Mouse (Mus musculus) forebrain, embryonic 13.5 days (tissue): ENCODE data around the gene Rbm33. TPM values are rescaled to one million over a fixed set of nuclear protein-coding genes. Genes with fewer than 3 reads are reported as not detected.
A peak's percentile ranks its signal among the peaks of the same experiment; 100 is the strongest.

ENCODE experiments used
- ATAC-seq: fragments of 200-750 bp; cut with Nextera tagmentation; 2 replicates; pipeline ENCODE4 v1.8.0; 2017
- H3K27ac ChIP-seq: fragments of 300-500 bp; sonication (generic); 2 replicates; pipeline ENCODE4 v1.5.1; 2015; ENCODE audit warnings: inconsistent platforms, mild to moderate bottlenecking, moderate library complexity
- H3K27me3 ChIP-seq: fragments of 300-500 bp; sonication (generic); 2 replicates; pipeline ENCODE4 v1.6.1; 2015; ENCODE audit warnings: mild to moderate bottlenecking, inconsistent platforms
- H3K36me3 ChIP-seq: fragments of 300-500 bp; sonication (generic); 2 replicates; pipeline ENCODE4 v1.6.1; 2015; ENCODE audit warnings: mild to moderate bottlenecking, inconsistent platforms; ENCODE audit not compliant: poor library complexity, severe bottlenecking
- H3K4me1 ChIP-seq: fragments of 300-500 bp; sonication (generic); 2 replicates; pipeline ENCODE4 v1.6.1; 2015; ENCODE audit warnings: inconsistent platforms
- H3K4me2 ChIP-seq: fragments of 300-500 bp; sonication (generic); 2 replicates; pipeline ENCODE4 v1.6.1; 2015; ENCODE audit warnings: inconsistent platforms, mild to moderate bottlenecking, moderate library complexity
- H3K4me3 ChIP-seq: fragments of 300-500 bp; sonication (generic); 2 replicates; pipeline ENCODE4 v1.5.1; 2015; ENCODE audit warnings: mild to moderate bottlenecking, inconsistent platforms
- H3K9ac ChIP-seq: fragments of 300-500 bp; sonication (generic); 2 replicates; pipeline ENCODE4 v1.6.1; 2015; ENCODE audit warnings: mild to moderate bottlenecking, inconsistent platforms
- H3K9me3 ChIP-seq: fragments of 300-500 bp; sonication (generic); replicated peaks from 2 replicates; pipeline ENCODE4 v1.6.1; 2016; ENCODE audit warnings: inconsistent platforms
- WGBS: fragments of 180-500 bp; shearing (Covaris S2); methylation state at CpG from one replicate; pipeline ENCODE4 v1.1.7; 2015; 5-methylcytosine and 5-hydroxymethylcytosine counted together
- polyA plus RNA-seq: library from polyadenylated mRNA; unstranded; fragments of >200 nt; fragmentation: Nextera tagmentation; extraction: Ambion mirVana; gene quantifications from 2 replicates; pipeline ENCODE4 v1.2.1, GENCODE M21; 2015

The Rbm33 gene
- polyA plus RNA-seq, 1 experiment from 2014 or later = 21.1 TPM

DNA sequence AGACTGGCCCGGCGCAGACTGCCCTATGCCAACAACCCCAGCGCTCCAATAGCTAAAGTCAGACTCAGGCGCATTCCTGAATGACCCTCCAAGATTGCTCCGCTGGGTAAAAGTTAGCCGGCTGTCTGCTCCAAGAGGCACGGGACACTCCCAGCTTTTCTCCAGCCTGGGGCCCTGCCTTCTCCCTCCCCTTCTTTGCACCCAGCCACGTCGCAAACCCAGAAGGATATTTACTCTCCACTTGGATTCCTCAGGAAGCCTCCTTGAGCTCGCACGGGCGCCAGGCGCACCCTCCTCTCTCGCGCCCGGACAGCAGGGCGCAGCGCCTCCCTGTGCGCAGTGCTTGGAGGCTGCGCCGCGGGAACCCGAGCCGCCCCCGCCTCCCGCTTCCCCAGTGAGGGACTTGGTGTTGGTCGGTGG is 141.9 kb downstream of the Rbm33 start:
- ATAC-seq = no peak

DNA sequence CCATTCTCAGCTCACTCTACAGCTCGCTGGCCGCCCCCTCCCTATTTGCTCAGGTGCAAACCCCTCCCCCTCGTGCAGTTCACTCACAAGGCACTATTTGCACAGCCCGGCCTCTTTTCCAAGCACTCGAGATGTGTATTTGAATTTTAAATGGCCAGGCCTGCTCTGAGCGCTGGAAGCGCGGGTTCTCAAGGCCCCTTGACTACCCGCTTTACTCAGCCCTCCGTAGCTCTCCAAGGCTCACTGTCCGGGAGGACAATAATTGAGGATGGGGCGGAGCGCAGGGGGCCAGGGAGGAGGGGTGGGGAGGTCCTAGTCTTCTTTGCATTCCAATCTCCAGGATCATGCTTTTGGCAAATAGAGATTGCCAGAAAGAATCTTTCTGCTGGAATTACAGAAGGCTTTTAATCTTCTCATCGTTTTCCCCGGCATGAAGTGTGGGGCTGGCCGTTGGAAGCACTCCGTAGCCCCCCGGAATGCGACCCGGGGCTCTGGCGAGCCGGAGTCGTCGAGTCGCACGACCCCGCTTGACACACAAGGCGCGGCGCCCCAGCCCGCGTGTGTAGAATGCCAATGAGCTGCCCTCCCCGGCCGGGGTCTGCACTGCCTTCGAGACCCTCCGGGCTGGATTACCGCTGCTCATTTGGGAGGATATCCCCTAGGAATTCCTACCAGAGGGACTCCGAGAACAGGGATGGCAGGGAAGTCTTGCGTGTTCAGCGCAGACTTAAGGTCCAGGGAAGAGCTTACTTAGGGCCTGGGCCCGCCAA is 142.7 kb downstream of the Rbm33 start:
- peak; percentile 36; the same call in 1 of the 2 replicates for ATAC-seq
- Histone ChIP-seq H3K27ac (no peak overlapping the region), H3K27me3 (peaks cover 92% of the 10 kb centered on the region), H3K4me1 (peaks cover 54% of the 10 kb centered on the region), H3K36me3 (no peaks in the 10 kb centered on the region), H3K4me2 (peak overlapping the region; percentile 70), H3K9ac (no peak overlapping the region), H3K4me3 (peak overlapping the region; percentile 42), H3K9me3 (no peaks in the 10 kb centered on the region)
- under 1% methylated on average over 41 of the region's 41 CpGs for WGBS

More for the DNA sequence above, 141.9 kb downstream of the Rbm33 start:
- Histone ChIP-seq H3K9ac (no peak overlapping the region), H3K4me1 (peaks cover 46% of the 10 kb centered on the region), H3K4me2 (peak overlapping the region; percentile 70), H3K36me3 (no peaks in the 10 kb centered on the region), H3K9me3 (no peaks in the 10 kb centered on the region), H3K27me3 (peaks cover 89% of the 10 kb centered on the region), H3K27ac (no peak overlapping the region), H3K4me3 (peak overlapping the region; percentile 42)
- WGBS = under 1% methylated on average over 27 of the region's 27 CpGs

DNA sequence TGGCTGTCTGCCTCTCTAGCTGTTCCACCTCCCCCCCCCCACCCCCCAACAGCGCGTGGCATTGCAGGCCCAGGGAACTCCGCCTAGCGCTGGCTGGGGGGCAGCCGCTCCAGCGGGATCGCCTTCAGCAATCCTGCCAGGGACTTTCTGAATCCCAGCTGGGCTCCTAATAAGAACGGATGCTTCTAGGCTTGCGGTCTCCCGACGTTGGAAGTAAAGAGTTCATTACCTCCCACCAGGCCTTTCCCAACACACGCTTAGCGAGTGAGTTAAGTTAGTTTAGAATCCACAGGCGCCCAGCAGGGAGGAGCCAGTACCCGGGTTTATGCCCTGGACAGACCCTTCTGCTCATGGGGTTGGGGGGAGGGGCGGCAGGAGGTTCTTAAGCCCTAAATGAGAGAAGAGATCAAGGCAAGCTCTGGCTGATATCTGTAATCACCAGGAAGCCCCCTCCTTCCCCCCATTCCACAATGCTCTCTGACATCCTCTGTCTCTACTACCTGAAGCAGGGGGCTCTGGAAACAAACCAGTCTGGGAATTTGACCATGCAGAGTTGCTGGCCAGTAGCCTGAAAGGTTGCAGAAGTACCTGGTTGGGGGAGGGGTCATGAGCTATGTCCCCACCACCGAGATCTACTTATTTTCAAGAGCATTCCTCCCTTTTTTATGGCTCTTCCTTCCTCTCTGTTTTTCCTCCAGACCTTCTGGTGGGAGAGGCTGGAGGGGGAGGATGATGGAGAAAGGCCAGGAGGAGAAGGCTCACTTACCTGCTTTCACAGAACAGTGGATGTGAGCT is 143.8 kb downstream of the Rbm33 start:
- Histone ChIP-seq H3K27ac (no peak overlapping the region), H3K4me1 (peaks cover 61% of the 10 kb centered on the region), H3K36me3 (no peaks in the 10 kb centered on the region), H3K4me3 (0 out of 2 replicates have a peak overlapping the region, but pooled peaks have one; percentile 6), H3K9me3 (no peaks in the 10 kb centered on the region), H3K9ac (no peak overlapping the region), H3K27me3 (peaks cover 97% of the 10 kb centered on the region), H3K4me2 (peak overlapping the region; percentile 70; the same call in 1 of the 2 replicates)
- no peak for ATAC-seq
- WGBS = 2% methylated on average over 17 of the region's 17 CpGs

DNA sequence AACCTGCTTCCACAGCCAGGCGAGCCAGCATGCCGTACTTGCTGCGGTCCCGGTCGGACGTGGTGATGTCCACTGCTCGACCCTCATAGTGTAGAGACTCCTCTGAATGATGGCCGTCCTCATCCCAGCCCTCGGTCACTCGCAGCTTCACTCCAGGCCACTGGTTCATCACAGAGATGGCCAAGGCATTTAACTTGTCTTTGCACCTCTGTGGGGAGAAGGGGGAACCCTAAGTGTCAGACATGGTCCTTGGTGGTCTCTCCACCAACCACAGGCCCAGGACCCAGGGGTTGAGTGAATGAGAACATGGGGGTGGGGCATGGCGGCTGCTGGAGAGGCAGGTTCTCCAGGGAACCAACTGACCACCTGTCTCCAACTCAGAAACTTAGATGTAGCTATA is 144.5 kb downstream of the Rbm33 start:
- Histone ChIP-seq H3K27me3 (peaks cover 97% of the 10 kb centered on the region), H3K4me2 (no peak overlapping the region), H3K4me3 (no peak overlapping the region; the same call in 1 of the 2 replicates), H3K9me3 (no peaks in the 10 kb centered on the region), H3K27ac (no peak overlapping the region), H3K9ac (no peak overlapping the region), H3K4me1 (peaks cover 64% of the 10 kb centered on the region), H3K36me3 (no peaks in the 10 kb centered on the region)
- ATAC-seq = no peak
- 7% methylated on average over 11 of the region's 11 CpGs for WGBS

DNA sequence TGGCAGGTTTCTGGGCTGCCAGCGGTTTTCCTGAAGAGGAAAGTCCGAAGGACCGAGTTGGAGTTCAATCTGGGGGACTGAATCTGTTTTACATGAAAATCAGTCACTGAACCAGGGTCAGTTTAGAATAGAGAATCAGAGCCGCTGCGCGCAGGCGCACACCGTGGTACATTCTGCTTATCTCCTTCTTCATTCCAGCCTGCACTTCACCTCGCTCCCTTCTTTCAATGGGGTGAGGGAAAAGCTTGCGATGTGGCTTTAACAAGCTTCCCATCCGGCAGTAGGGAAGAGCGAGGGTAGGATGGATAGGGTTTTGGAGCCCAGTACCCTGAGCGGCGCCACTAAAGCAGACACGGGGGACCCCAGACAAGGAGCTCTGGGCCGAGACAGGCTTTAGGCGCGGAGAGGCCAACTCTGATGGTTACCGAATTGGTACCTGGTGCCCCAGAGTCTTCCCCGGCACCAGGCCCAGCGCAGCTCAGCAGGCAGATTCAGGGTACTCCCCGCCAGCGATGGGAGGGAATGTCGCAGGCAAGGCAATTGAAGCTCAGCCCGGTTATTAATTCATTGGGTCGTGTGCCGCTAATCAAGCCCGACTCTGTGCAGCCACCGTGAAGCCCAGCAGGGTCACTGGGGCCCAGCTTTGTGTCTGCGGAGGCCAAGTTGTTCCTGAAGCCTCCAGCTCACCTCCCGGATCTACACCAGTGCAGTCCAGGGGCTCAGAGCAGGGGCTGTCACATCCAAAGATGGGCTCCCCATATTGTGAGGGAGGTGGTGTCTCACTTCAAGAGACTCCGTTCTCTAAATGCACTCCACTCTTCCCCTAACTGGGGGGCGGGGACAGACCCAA is 146.0 kb downstream of the Rbm33 start:
- H3K27me3 ChIP-seq = peaks cover 100% of the 10 kb centered on the region
- peak overlapping the region; percentile 45; the same call in 1 of the 2 replicates for H3K9ac ChIP-seq
- ATAC-seq = no peak
- under 1% methylated on average over 33 of the region's 33 CpGs for WGBS
- H3K36me3 ChIP-seq = no peaks in the 10 kb centered on the region
- no peak overlapping the region for H3K27ac ChIP-seq
- H3K4me1 ChIP-seq = peaks cover 65% of the 10 kb centered on the region
- H3K4me2 ChIP-seq = peak overlapping the region; percentile 74
- no peaks in the 10 kb centered on the region for H3K9me3 ChIP-seq
- H3K4me3 ChIP-seq = peak overlapping the region; percentile 48

DNA sequence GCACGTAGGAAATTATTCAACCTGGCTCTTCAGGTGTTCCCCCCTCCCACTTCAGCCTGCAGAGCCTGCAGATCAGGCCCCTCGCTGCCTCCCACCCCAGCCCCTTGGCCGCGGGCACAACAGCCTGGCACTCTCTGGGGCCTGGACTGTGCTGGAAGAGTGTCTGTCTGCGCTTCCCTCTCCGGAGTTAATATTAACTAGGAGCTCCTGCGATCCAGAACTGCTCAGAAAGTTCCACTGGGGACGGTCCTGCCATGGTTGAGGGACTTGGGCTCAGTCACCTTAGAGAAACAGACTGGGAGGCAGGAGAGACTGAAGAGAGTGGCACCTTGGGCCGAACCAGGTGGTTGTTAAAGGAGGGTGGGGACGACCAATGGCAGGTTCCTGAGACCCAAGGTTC is 146.7 kb downstream of the Rbm33 start:
- Histone ChIP-seq H3K27ac (no peak overlapping the region), H3K27me3 (peaks cover 100% of the 10 kb centered on the region), H3K9me3 (no peaks in the 10 kb centered on the region), H3K4me2 (peak overlapping the region; percentile 74), H3K4me1 (peaks cover 58% of the 10 kb centered on the region), H3K9ac (no peak overlapping the region), H3K36me3 (no peaks in the 10 kb centered on the region), H3K4me3 (peak overlapping the region; percentile 48)
- ATAC-seq = no peak
- 3% methylated on average over 10 of the region's 10 CpGs for WGBS

DNA sequence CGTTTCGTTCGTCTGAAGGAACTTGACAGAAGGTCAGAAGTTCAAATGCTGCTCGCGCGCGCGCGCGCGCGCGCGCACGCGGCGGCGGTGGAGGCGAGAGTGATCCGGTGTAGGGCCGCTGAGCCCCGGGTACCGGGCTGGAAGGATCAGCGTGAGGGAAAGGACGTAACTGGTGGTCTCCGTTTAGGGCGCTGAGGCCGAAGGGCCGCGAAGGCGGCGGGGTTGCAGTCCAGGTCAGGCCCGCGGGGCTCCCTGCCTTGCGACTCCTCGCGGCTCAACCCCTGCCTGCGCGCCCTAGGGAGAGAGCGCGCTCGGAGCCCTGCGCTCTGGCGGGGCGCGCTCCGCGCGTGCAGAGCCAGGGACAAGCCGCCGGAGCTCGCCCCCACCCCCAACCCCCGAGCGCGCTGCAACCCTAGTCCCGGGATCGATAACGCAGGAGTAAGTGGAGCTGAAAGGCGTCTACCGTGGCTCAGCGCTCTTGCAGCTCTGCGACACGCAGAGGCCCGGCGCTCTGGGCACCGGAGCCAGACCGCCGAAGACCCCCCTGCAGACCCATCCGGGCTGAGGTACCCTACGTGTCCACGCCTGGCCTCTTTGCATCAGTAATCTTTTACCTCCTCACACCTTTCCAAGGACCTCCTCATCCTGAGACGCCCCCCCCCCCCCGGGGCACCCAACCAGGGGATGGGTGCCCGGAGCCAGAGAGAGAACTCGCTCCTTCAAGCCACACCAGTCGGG is 147.6 kb downstream of the Rbm33 start:
- H3K27me3 ChIP-seq = peaks cover 100% of the 10 kb centered on the region
- H3K36me3 ChIP-seq = no peaks in the 10 kb centered on the region
- peaks cover 50% of the 10 kb centered on the region for H3K4me1 ChIP-seq
- H3K27ac ChIP-seq = no peak overlapping the region
- peak overlapping the region; percentile 48 for H3K4me3 ChIP-seq
- H3K9me3 ChIP-seq = no peaks in the 10 kb centered on the region
- peak; percentile 22; the same call in 1 of the 2 replicates for ATAC-seq
- peak overlapping the region; percentile 74 for H3K4me2 ChIP-seq
- H3K9ac ChIP-seq = peak overlapping the region; percentile 58
- WGBS = under 1% methylated on average over 71 of the region's 76 CpGs

DNA sequence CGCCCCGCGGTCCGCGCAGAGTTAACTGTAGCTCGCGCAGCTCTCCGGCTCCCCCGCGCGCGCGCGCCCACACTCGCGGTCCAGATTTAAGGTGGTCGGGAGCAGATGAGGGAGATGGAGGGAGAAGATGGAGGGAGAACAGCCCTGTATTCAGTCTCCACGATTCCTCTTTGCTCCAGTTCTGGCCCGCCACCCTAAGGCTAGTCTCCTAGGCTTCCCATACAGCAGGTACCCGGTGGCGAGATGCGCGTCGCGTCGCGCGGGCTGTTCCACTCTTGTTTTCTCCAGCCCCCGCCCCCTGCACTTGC is 148.1 kb downstream of the Rbm33 start:
- 0% methylated on average over 17 of the region's 29 CpGs for WGBS
- peak; percentile 20 for ATAC-seq
- H3K4me2 ChIP-seq = peak overlapping the region; percentile 74
- H3K27ac ChIP-seq = no peak overlapping the region
- peaks cover 100% of the 10 kb centered on the region for H3K27me3 ChIP-seq
- peak overlapping the region; percentile 48 for H3K4me3 ChIP-seq
- peaks cover 44% of the 10 kb centered on the region for H3K4me1 ChIP-seq
- H3K9me3 ChIP-seq = no peaks in the 10 kb centered on the region
- H3K9ac ChIP-seq = peak overlapping the region; percentile 58
- no peaks in the 10 kb centered on the region for H3K36me3 ChIP-seq

DNA sequence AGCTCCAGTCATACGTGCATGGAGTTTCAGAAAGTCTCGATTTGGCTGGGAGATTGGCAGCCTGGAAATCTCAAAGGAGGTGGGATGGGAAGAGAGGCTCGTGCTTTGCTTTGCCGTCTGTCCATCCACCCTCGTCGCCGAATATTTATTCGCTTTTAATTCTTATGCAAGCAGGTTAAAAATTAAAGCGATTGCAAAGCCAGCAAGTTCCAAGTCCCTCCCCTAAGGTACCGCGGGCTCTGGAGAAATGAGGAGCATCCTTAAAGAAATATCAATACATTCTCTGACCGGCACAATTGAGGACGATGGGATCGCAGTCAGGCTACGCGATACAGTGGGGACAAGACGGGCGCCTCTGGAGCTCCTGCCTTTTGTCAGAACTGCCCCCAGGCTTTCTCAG is 148.6 kb downstream of the Rbm33 start:
- whole genome bisulfite sequencing = under 1% methylated on average over 18 of the region's 18 CpGs
- Histone ChIP-seq H3K27ac (no peak overlapping the region), H3K27me3 (peaks cover 98% of the 10 kb centered on the region), H3K4me2 (peak overlapping the region; percentile 74), H3K9ac (peak overlapping the region; percentile 58), H3K36me3 (no peaks in the 10 kb centered on the region), H3K4me1 (peaks cover 40% of the 10 kb centered on the region), H3K4me3 (peak overlapping the region; percentile 48), H3K9me3 (no peaks in the 10 kb centered on the region)
- no peak for ATAC-seq

DNA sequence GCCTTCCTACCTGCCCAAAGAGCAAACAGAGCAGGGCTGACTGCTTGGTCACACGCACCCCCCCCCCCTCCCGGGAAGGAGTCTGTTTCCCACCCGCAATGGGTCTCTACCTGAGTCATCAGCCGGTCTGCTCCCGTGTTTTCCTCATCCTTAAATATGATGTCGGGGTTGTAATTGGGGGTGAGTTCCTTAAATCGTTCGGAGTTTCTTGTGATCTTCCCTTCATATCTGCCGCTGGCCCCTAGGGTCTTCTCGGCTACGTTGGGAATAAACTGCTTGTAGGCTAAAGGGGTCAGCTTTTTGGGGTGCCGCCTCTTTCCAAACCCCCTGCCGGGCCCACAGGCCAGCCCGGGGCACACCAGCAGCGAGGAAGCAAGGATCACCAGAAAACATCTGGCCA is 149.4 kb downstream of the Rbm33 start:
- H3K4me2 ChIP-seq = peak overlapping the region; percentile 74
- peak overlapping the region; percentile 59 for H3K9ac ChIP-seq
- H3K36me3 ChIP-seq = no peaks in the 10 kb centered on the region
- H3K27me3 ChIP-seq = peaks cover 93% of the 10 kb centered on the region
- no peaks in the 10 kb centered on the region for H3K9me3 ChIP-seq
- no peak for ATAC-seq
- H3K27ac ChIP-seq = peak overlapping the region; percentile 48
- H3K4me3 ChIP-seq = peak overlapping the region; percentile 48
- WGBS = under 1% methylated on average over 15 of the region's 15 CpGs
- H3K4me1 ChIP-seq = peaks cover 36% of the 10 kb centered on the region

DNA sequence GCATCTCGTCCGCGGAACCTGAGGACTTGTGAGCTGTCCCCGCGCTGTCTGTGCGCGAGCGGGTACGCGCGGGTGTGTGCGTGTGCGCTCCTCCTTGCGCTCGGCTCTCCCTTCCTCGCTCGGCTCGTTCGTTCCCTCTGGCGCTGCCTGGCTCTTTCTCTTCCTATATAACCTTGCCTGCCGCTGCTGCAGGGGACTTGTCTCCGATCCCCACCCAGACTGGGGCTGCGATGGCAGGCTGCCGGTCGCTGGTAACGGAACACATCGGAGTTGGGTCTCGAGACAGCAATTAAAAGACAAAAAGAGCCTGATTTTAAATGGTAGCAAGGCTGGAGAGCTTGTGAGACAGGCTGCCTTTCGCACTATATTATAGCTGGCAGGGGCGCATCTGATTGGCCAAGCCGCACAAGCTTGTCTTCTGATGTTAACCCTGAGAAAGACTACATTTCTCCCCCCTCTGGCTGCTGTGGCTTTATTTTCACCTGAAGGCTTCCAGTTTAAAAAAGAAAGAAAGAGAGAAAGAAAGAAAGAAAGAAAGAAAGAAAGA is 149.9 kb downstream of the Rbm33 start, which contains the start of gene Shh:
Gene Shh, minus strand, starts transcription at position 497 of the 547 bp plus-strand sequence.
- Histone ChIP-seq H3K9ac (peak within 1 kb of the TSS; percentile 59), H3K36me3 (no peaks in the 10 kb centered on the region), H3K27me3 (peaks cover 89% of the 10 kb centered on the region), H3K4me2 (peak within 1 kb of the TSS; percentile 74), H3K27ac (peak within 1 kb of the TSS; percentile 48), H3K9me3 (no peaks in the 10 kb centered on the region), H3K4me3 (peak within 1 kb of the TSS; percentile 48), H3K4me1 (peaks cover 36% of the 10 kb centered on the region)
- peak; percentile 75 for ATAC-seq
- whole genome bisulfite sequencing = under 1% methylated on average over 31 of the region's 31 CpGs
